ENCODE assay signal across 11 mouse cellular contexts in the genomic region with DNA sequence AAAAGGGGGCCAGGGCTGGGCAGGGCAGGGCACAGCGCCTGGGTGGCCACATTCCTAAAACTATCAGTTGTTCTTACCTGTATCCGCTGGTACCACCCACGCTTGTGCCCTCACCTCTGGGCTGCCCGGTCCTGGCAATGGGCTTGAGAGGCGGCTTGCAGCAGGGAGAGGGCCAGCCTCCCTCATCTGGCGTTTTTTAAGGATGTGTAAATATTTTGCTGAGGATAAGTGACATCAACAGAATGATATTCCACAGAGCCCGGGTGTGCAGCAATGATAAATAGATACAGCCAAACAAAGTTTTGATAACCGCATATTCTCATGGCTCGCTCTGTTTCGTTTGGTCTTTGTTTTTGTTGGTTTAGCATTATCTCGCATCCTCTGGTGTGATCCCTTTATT. TPM values are rescaled to one million over a fixed set of nuclear protein-coding genes. Genes with fewer than 3 reads are reported as not detected.
DNase-seq lines count a peak whose midpoint lies in the region; ATAC-seq and TF ChIP-seq lines count a peak whose summit lies in the region.
"Had no signal": no experiment of that assay in that cellular context is flagged by ENCODE, and none has a peak within 500 bp of the region (broad histone marks: within the 10 kb centered on the region; RNA-seq: fewer than 3 reads in every experiment).

No protein-coding gene starts in this region.

- TF ChIP-seq POLR2A in kidney, adult 2 months (IDR thresholded peaks at IDR 0.05; ENCODE audit: low read depth, low read length): no peak

- peak overlapping the region; percentile 76 for H3K9ac ChIP-seq in forebrain, embryonic 13.5 days
- H3K9ac ChIP-seq in intestine, embryonic 16.5 days (ENCODE audit: low read depth, low read length): peak overlapping the region; percentile 39; the same call in 1 of the 2 replicates
- H3K9ac ChIP-seq in midbrain, postnatal 0 days (replicated peaks; ENCODE audit: low read length, poor library complexity, severe bottlenecking): peak overlapping the region; percentile 76

- no peak for ATAC-seq in forebrain, embryonic 13.5 days
- no peak for ATAC-seq in intestine, embryonic 16.5 days
- no peak for ATAC-seq in midbrain, postnatal 0 days (ENCODE audit: low FRiP score)
- no peak for ATAC-seq in megakaryocyte progenitor cell, adult 5-6 weeks (replicated peaks; ENCODE audit: poor library complexity)

- no peaks in the 10 kb centered on the region for H3K9me3 ChIP-seq in forebrain, embryonic 13.5 days (replicated peaks)
- no peaks in the 10 kb centered on the region for H3K9me3 ChIP-seq in intestine, embryonic 16.5 days (ENCODE audit: control insufficient read depth, low read length)
- no peaks in the 10 kb centered on the region for H3K9me3 ChIP-seq in midbrain, postnatal 0 days (ENCODE audit: low read length)

- H3K36me3 ChIP-seq in kidney, adult 2 months (ENCODE audit: control insufficient read depth, insufficient read depth, low read length): no peaks in the 10 kb centered on the region
- no peaks in the 10 kb centered on the region for H3K36me3 ChIP-seq in forebrain, embryonic 13.5 days (ENCODE audit: poor library complexity, severe bottlenecking)
- no peaks in the 10 kb centered on the region for H3K36me3 ChIP-seq in intestine, embryonic 16.5 days (ENCODE audit: control insufficient read depth, insufficient read depth, low read length)
- no peaks in the 10 kb centered on the region for H3K36me3 ChIP-seq in midbrain, postnatal 0 days (ENCODE audit: insufficient read depth, low read length)

- no peak for DNase-seq in kidney, adult 2 months
- DNase-seq in kidney, adult 8-10 months: no peak
- DNase-seq in midbrain, postnatal 0 days (ENCODE audit: low spot score): no peak
- no peak for DNase-seq in right cerebral cortex, postnatal 4 days
- DNase-seq in gastrocnemius, postnatal 25 days: no peak
- DNase-seq: cerebellum, adult 9-10 months had no signal

- H3K27me3 ChIP-seq in kidney, adult 2 months (replicated peaks; ENCODE audit: control insufficient read depth, insufficient read depth, low read length): no peaks in the 10 kb centered on the region
- peaks cover 10% of the 10 kb centered on the region; the same call in 1 of the 2 replicates for H3K27me3 ChIP-seq in forebrain, embryonic 13.5 days
- peaks cover 41% of the 10 kb centered on the region for H3K27me3 ChIP-seq in intestine, embryonic 16.5 days (replicated peaks; ENCODE audit: control insufficient read depth, insufficient read depth, low read length)
- peaks cover 16% of the 10 kb centered on the region; the same call in 1 of the 2 replicates for H3K27me3 ChIP-seq in midbrain, postnatal 0 days (ENCODE audit: insufficient read depth, low read length)

- WGBS in kidney, adult 2 months: 58% methylated on average over 11 of the region's 11 CpGs
- WGBS in forebrain, embryonic 13.5 days: 31% methylated on average over 11 of the region's 11 CpGs
- 24% methylated on average over 11 of the region's 11 CpGs for WGBS in intestine, embryonic 16.5 days
- 38% methylated on average over 11 of the region's 11 CpGs for whole genome bisulfite sequencing in midbrain, postnatal 0 days

- no peak for TF ChIP-seq CTCF in kidney, adult 2 months (conservative IDR thresholded peaks at IDR 0.05; ENCODE audit: insufficient read depth, insufficient read length, low read depth, low read length)
- no peak for TF ChIP-seq CTCF in midbrain, postnatal 0 days (IDR thresholded peaks at IDR 0.05)

- H3K4me1 ChIP-seq in kidney, adult 2 months (ENCODE audit: control insufficient read depth, insufficient read depth, low read length): no peaks in the 10 kb centered on the region
- 0 out of 2 replicates have a peak, but pooled peaks cover 12% of the 10 kb centered on the region for H3K4me1 ChIP-seq in forebrain, embryonic 13.5 days
- H3K4me1 ChIP-seq in intestine, embryonic 16.5 days (ENCODE audit: control insufficient read depth, insufficient read depth, low read length): no peaks in the 10 kb centered on the region
- H3K4me1 ChIP-seq in midbrain, postnatal 0 days (ENCODE audit: insufficient read depth, low read length): no peaks in the 10 kb centered on the region; the same call in 1 of the 2 replicates

- H3K4me2 ChIP-seq in forebrain, embryonic 13.5 days: peak overlapping the region; percentile 74
- peak overlapping the region; percentile 73; the same call in 1 of the 2 replicates for H3K4me2 ChIP-seq in intestine, embryonic 16.5 days (ENCODE audit: low read depth, low read length)
- H3K4me2 ChIP-seq in midbrain, postnatal 0 days (ENCODE audit: low read depth, low read length, poor library complexity, severe bottlenecking): peak overlapping the region; percentile 68

- no peak overlapping the region for H3K27ac ChIP-seq in kidney, adult 2 months (ENCODE audit: insufficient read depth, low read depth, low read length)
- H3K27ac ChIP-seq in forebrain, embryonic 13.5 days: 0 out of 2 replicates have a peak overlapping the region, but pooled peaks have one; percentile 78
- 0 out of 2 replicates have a peak overlapping the region, but pooled peaks have one; percentile 45 for H3K27ac ChIP-seq in intestine, embryonic 16.5 days (ENCODE audit: low read length)
- 0 out of 2 replicates have a peak overlapping the region, but pooled peaks have one; percentile 77 for H3K27ac ChIP-seq in midbrain, postnatal 0 days (ENCODE audit: low read depth, low read length)

- H3K4me3 ChIP-seq in kidney, adult 2 months (ENCODE audit: insufficient read depth, low read depth, low read length): peak overlapping the region; percentile 14; the same call in 1 of the 2 replicates
- peak overlapping the region; percentile 60 for H3K4me3 ChIP-seq in forebrain, embryonic 13.5 days
- peak overlapping the region; percentile 61 for H3K4me3 ChIP-seq in intestine, embryonic 16.5 days (ENCODE audit: low read length)
- peak overlapping the region; percentile 57 for H3K4me3 ChIP-seq in midbrain, postnatal 0 days (ENCODE audit: low read depth, low read length)

RNA-seq across cellular contexts. Expression of gene Rai2, which starts 1.7 kb away (rescaled TPM):
- polyA plus RNA-seq in kidney, adult 2 months (2012; rRNA removed): 7.4 and 9.2 TPM in 2 replicates
- 10.5 and 13.2 TPM in 2 replicates for polyA plus RNA-seq in forebrain, embryonic 13.5 days (2015; fragmentation: Nextera tagmentation; extraction: Ambion mirVana)
- 10.1 and 10.2 TPM in 2 replicates for polyA plus RNA-seq in intestine, embryonic 16.5 days (2015; fragmentation: Nextera tagmentation; extraction: Ambion mirVana)
- total RNA-seq in midbrain, postnatal 0 days (2014; rRNA removed): 6.6 and 8.8 TPM in 2 replicates
- polyA plus RNA-seq in midbrain, postnatal 0 days (2015; fragmentation: Nextera tagmentation; extraction: Ambion mirVana): 7.8 and 9.5 TPM in 2 replicates
- 0.10 TPM in 1 of 2 replicates, not detected in the other for total RNA-seq in megakaryocyte progenitor cell, adult 5-6 weeks (2015)
- not detected in 2 replicates for total RNA-seq in megakaryocyte progenitor cell, adult 5-6 weeks (2017)
- 10 to 100 TPM; 21.1 to 21.4 TPM for total RNA-seq in gastrocnemius, postnatal 25 days (2021)
- total RNA-seq: MEL; neutrophil, adult 5-6 weeks had no signal
